Mouse (Mus musculus) embryonic fibroblast, embryonic 13.5 days (primary cell): ENCODE measurements around the gene Ccdc38.

Source experiments
- CTCF ChIP-seq: IDR thresholded peaks from 2 replicates; pipeline ENCODE4 v1.5.1; 2011; ENCODE audit warnings: mild to moderate bottlenecking, control low read depth, low read length, moderate library complexity, borderline replicate concordance; ENCODE audit not compliant: insufficient read depth
- POLR2A ChIP-seq: IDR thresholded peaks from 2 replicates; pipeline ENCODE4 v1.6.1; 2011; ENCODE audit warnings: low read depth, mild to moderate bottlenecking, control low read depth, low read length, moderate library complexity

- TF ChIP-seq CTCF (no peak), POLR2A (no peak)
Observed at GRCm38 (mm10) chr10:93540431-93541210, at the start of gene Ccdc38.
